Mouse (Mus musculus) midbrain, postnatal 0 days (tissue): ENCODE results near the gene Pou6f1. TPM values are rescaled to one million over a fixed set of nuclear protein-coding genes. Genes with fewer than 3 reads are reported as not detected.

Experiments used
- ATAC-seq: fragments of 200-750 bp; cut with Nextera tagmentation; 2 replicates; pipeline ENCODE4 v1.8.0; 2017; ENCODE audit warnings: moderate number of reproducible peaks, mild to moderate bottlenecking, moderate TSS enrichment, moderate library complexity; ENCODE audit not compliant: low FRiP score
- DNase-seq: peaks from one replicate; pipeline ENCODE4 v3.0.0-alpha.2; 2015; ENCODE audit warnings: low spot score
- H3K27ac ChIP-seq: fragments of 300-500 bp; sonication (generic); 2 replicates; pipeline ENCODE4 v1.5.1; 2014; ENCODE audit warnings: low read depth, mild to moderate bottlenecking, low read length, mixed read lengths
- H3K27me3 ChIP-seq: fragments of 300-500 bp; sonication (generic); 2 replicates; pipeline ENCODE4 v1.6.1; 2014; ENCODE audit warnings: low read length, control low read depth, mixed read lengths; ENCODE audit not compliant: insufficient read depth
- H3K36me3 ChIP-seq: fragments of 300-500 bp; sonication (generic); 2 replicates; pipeline ENCODE4 v1.6.1; 2014; ENCODE audit warnings: low read length, control low read depth, mixed read lengths; ENCODE audit not compliant: insufficient read depth
- H3K4me1 ChIP-seq: fragments of 300-500 bp; sonication (generic); 2 replicates; pipeline ENCODE4 v1.6.1; 2014; ENCODE audit warnings: mild to moderate bottlenecking, control low read depth, antibody characterized with exemption, low read length, mixed read lengths; ENCODE audit not compliant: insufficient read depth
- H3K4me2 ChIP-seq: fragments of 300-500 bp; sonication (generic); 2 replicates; pipeline ENCODE4 v1.6.1; 2014; ENCODE audit warnings: low read depth, mild to moderate bottlenecking, low read length, mixed read lengths; ENCODE audit not compliant: poor library complexity, severe bottlenecking
- H3K4me3 ChIP-seq: fragments of 300-500 bp; sonication (generic); 2 replicates; pipeline ENCODE4 v1.5.1; 2014; ENCODE audit warnings: low read depth, mild to moderate bottlenecking, low read length, moderate library complexity
- H3K9ac ChIP-seq: fragments of 300-500 bp; sonication (generic); replicated peaks from 2 replicates; pipeline ENCODE4 v1.6.1; 2014; ENCODE audit warnings: mild to moderate bottlenecking, low read length, moderate library complexity, mixed read lengths; ENCODE audit not compliant: poor library complexity, severe bottlenecking
- H3K9me3 ChIP-seq: fragments of 300-500 bp; sonication (generic); 2 replicates; pipeline ENCODE4 v1.6.1; 2016; ENCODE audit warnings: low read length, control low read depth
- CTCF ChIP-seq: IDR thresholded peaks from 2 replicates; pipeline ENCODE4 v1.5.1; 2016; ENCODE audit warnings: antibody characterized with exemption, mild to moderate bottlenecking
- WGBS: fragments of 180-500 bp; shearing (Covaris S2); extraction: QIAGEN DNeasy Blood & Tissue Kit; methylation state at CpG from one replicate; pipeline ENCODE4 v1.1.7; 2014; 5-methylcytosine and 5-hydroxymethylcytosine counted together
- polyA plus RNA-seq: library from polyadenylated mRNA; unstranded; fragments of >200 nt; fragmentation: Nextera tagmentation; extraction: Ambion mirVana; gene quantifications from 2 replicates; pipeline ENCODE4 v1.2.1, GENCODE M21; 2015
- total RNA-seq: library from RNA; depleted of rRNA; stranded (reverse); fragments of >200 nt; gene quantifications from 2 replicates; pipeline ENCODE4 v1.2.3, GENCODE M21; 2014; rRNA removed

Gene Pou6f1
- total RNA-seq (78.4 and 111 TPM in 2 replicates), polyA plus RNA-seq (26.7 and 30.6 TPM in 2 replicates)

- 1% methylated on average over 47 of the region's 76 CpGs for WGBS
- H3K4me3 ChIP-seq, result peak within 1 kb of the TSS; percentile 85
- no peaks in the 10 kb centered on the region for H3K36me3 ChIP-seq
- no peaks in the 10 kb centered on the region; the same call in 1 of the 2 replicates for H3K4me1 ChIP-seq
- peak within 1 kb of the TSS; percentile 83 for H3K27ac ChIP-seq
- no peak for TF ChIP-seq CTCF
- peak within 1 kb of the TSS; percentile 99 for H3K9ac ChIP-seq
- no peaks in the 10 kb centered on the region for H3K27me3 ChIP-seq
- no peaks in the 10 kb centered on the region for H3K9me3 ChIP-seq
- DNase-seq (peak; percentile 24), ATAC-seq (peak; percentile 74)
- peak within 1 kb of the TSS; percentile 80 for H3K4me2 ChIP-seq
These were observed at the start of gene Pou6f1 for GRCm38 (mm10) chr15:100599276-100600046. Gene Pou6f1, minus strand, starts transcription at chr15:100599984.

GRCm38 (mm10) chr15:100646161-100646560, 46.4 kb upstream of the Pou6f1 start:
- WGBS, result 79% methylated on average over 6 of the region's 6 CpGs
- no peaks in the 10 kb centered on the region for H3K27me3 ChIP-seq
- no peak overlapping the region for H3K4me2 ChIP-seq
- H3K27ac ChIP-seq, result no peak overlapping the region
- no peak for TF ChIP-seq CTCF
- no peak overlapping the region for H3K4me3 ChIP-seq
- no peak overlapping the region for H3K9ac ChIP-seq
- H3K4me1 ChIP-seq, result no peaks in the 10 kb centered on the region
- ATAC-seq (no peak), DNase-seq (no peak)
- no peaks in the 10 kb centered on the region for H3K9me3 ChIP-seq
- H3K36me3 ChIP-seq, result no peaks in the 10 kb centered on the region

GRCm38 (mm10) chr15:100642451-100642850, 42.7 kb upstream of the Pou6f1 start:
- no peak overlapping the region for H3K4me3 ChIP-seq
- H3K27me3 ChIP-seq, result peaks cover 13% of the 10 kb centered on the region
- H3K4me1 ChIP-seq, result no peaks in the 10 kb centered on the region
- DNase-seq (no peak), ATAC-seq (no peak)
- H3K9me3 ChIP-seq, result no peaks in the 10 kb centered on the region
- no peaks in the 10 kb centered on the region for H3K36me3 ChIP-seq
- TF ChIP-seq CTCF, result no peak
- H3K4me2 ChIP-seq, result no peak overlapping the region
- no peak overlapping the region for H3K27ac ChIP-seq
- H3K9ac ChIP-seq, result no peak overlapping the region
- 93% methylated on average over 5 of the region's 7 CpGs for WGBS

DNA sequence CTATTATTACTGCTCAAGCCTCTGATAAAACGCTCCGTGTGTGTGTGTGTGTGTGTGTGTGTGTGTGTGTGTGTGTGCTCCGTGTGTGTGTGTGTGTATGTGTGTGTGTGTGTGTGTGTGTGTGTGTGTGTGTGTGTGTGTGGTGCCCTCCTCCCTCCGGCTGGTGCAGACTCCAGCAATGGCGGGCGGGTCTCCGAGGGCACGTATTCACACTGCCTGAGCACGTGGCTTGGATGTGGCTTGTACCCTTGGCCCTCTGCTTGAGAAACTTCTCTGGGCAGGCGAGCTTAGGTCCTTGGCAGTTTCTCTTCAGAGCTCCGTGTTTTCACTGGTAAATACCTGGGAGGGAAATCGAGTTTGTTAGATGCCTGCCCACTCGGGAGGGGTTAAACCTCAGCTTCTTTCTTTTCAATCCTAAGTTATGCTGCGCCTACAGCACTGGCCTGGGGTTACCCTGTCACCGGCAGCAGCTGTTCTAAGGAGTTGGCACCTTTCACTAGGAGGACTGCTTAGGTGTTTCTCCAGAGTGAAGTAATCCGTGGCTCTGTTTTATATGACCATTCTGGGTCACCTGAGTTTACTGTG, 41.5 kb upstream of the Pou6f1 start:
- Histone ChIP-seq H3K4me2 (no peak overlapping the region), H3K4me3 (no peak overlapping the region), H3K27ac (no peak overlapping the region), H3K9ac (no peak overlapping the region), H3K9me3 (no peaks in the 10 kb centered on the region), H3K4me1 (no peaks in the 10 kb centered on the region), H3K27me3 (peaks cover 22% of the 10 kb centered on the region), H3K36me3 (no peaks in the 10 kb centered on the region)
- ATAC-seq (no peak), DNase-seq (no peak)
- WGBS, result 70% methylated on average over 15 of the region's 16 CpGs
- no peak for TF ChIP-seq CTCF

DNA sequence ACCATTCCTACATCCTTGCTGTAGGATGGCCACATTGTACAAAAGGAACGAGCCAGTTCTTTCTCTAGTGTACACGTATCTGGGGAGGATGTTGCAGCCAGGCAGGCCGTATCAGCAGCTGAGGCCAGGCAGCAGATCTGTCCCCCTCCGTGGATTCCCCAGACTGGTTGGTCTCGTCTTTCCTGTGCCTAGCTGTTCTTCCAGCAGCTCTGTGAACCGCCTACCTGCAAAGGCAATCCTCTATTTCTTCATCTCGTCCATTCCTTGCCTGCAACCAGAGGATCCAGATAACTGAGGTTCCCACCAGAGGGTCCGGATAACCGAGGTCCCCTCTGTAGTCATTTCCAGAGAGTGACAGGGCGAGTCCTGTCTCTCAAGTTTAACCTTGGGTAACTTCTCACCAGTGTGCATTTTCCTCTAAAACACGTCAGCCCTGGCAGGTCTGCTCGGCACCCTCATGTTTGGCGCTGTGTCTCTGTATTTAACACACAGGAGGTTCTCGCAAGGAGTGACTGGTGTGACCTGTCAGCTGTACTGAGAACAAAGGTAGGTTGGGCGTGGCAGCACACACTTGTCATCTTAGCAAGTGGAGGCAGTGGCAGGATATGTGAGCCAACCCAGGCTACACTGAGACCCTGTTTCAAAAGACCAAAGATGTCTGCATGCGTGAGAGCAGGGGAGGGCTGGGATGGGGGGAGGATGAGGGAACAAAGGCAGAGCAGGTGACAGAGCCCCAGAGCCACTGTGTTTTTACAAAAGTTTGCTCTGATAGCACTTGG, 40.4 kb upstream of the Pou6f1 start:
- H3K4me2 ChIP-seq, result no peak overlapping the region
- no peaks in the 10 kb centered on the region for H3K36me3 ChIP-seq
- H3K4me3 ChIP-seq, result no peak overlapping the region
- H3K27ac ChIP-seq, result no peak overlapping the region
- DNase-seq, result no peak
- TF ChIP-seq CTCF, result no peak
- H3K9me3 ChIP-seq, result no peaks in the 10 kb centered on the region
- no peaks in the 10 kb centered on the region for H3K4me1 ChIP-seq
- H3K27me3 ChIP-seq, result peaks cover 33% of the 10 kb centered on the region
- H3K9ac ChIP-seq, result no peak overlapping the region
- 81% methylated on average over 16 of the region's 16 CpGs for WGBS
- ATAC-seq, result no peak
